Mouse (Mus musculus) heart, postnatal 25 days (tissue): ENCODE measurements around the gene Setd5. TPM values are rescaled to one million over a fixed set of nuclear protein-coding genes. Genes with fewer than 3 reads are reported as not detected.
A peak's percentile ranks its signal among the peaks of the same experiment; 100 is the strongest.

Source experiments
- DNase-seq: peaks from one replicate; pipeline ENCODE4 v3.0.0; 2022; ENCODE audit warnings: low spot score
- intact Hi-C: fragments of 180-260 bp; cut with DNase I; formaldehyde crosslinking; loops from one replicate; pipeline ENCODE4 v1.15.1; 2025
- total RNA-seq, 2 experiments: library from RNA; stranded (reverse); gene quantifications; 2 replicates each; pipeline ENCODE4 v1.2.3; 2021

Setd5 gene
- total RNA-seq, 2 experiments from 2014 or later: 34.4 to 41.1 TPM

- intact Hi-C loops: loop anchor here (2.0 kb wide), 1 partner anchor 64 kb away; no protein-coding TSS in a partner anchor
- no peak for DNase-seq
Measured at GRCm38 (mm10) chr6:113102541-113102940, 25.4 kb downstream of the Setd5 start.

- intact Hi-C loops: loop anchor here (2.0 kb wide), 2 partner anchors 57 to 65 kb away; partner anchors contain the start of gene Thumpd3
- DNase-seq: no peak
Measured at GRCm38 (mm10) chr6:113103765-113104164, 26.6 kb downstream of the Setd5 start.

- no peak for DNase-seq
- intact Hi-C loops: loop anchor here (5.0 kb wide), 1 partner anchor 37 kb away; no protein-coding TSS in a partner anchor
Measured at GRCm38 (mm10) chr6:113109378-113109777, 32.2 kb downstream of the Setd5 start.

- no peak for DNase-seq
- intact Hi-C loops: loop anchor here (5.0 kb wide), 1 partner anchor 38 kb away; no protein-coding TSS in a partner anchor
Measured at GRCm38 (mm10) chr6:113109956-113110355, 32.8 kb downstream of the Setd5 start.

GRCm38 (mm10) chr6:113120806-113121205 is 43.6 kb downstream of the Setd5 start:
- DNase-seq: no peak

GRCm38 (mm10) chr6:113133360-113133759 is 56.2 kb downstream of the Setd5 start:
- no peak for DNase-seq
- intact Hi-C loops: no loop called here

More at GRCm38 (mm10) chr6:113120806-113121205, 43.6 kb downstream of the Setd5 start:
- intact Hi-C loops: no loop called here

- no peak for DNase-seq
- intact Hi-C loops: no loop called here
Measured at GRCm38 (mm10) chr6:113141389-113142094, 64.4 kb downstream of the Setd5 start.

- intact Hi-C loops: no loop called here
- DNase-seq: no peak
Measured at GRCm38 (mm10) chr6:113144764-113145163, 67.6 kb downstream of the Setd5 start.

- no peak for DNase-seq
- intact Hi-C loops: no loop called here
Measured at GRCm38 (mm10) chr6:113145249-113145648, 68.1 kb downstream of the Setd5 start.

GRCm38 (mm10) chr6:113154071-113154470 is 76.9 kb downstream of the Setd5 start:
- intact Hi-C loops: no loop called here
- DNase-seq: no peak

- DNase-seq: no peak
- intact Hi-C loops: no loop called here
Measured at GRCm38 (mm10) chr6:113154886-113155285, 77.7 kb downstream of the Setd5 start.

GRCm38 (mm10) chr6:113156064-113156463 is 78.9 kb downstream of the Setd5 start:
- intact Hi-C loops: no loop called here
- DNase-seq: no peak

- intact Hi-C loops: no loop called here
- DNase-seq: no peak
Measured at GRCm38 (mm10) chr6:113160106-113160505, 82.9 kb downstream of the Setd5 start.

- intact Hi-C loops: no loop called here
- DNase-seq: no peak
Measured at GRCm38 (mm10) chr6:113161982-113162381, 84.8 kb downstream of the Setd5 start.

- no peak for DNase-seq
- intact Hi-C loops: no loop called here
Measured at GRCm38 (mm10) chr6:113163513-113163912, 86.3 kb downstream of the Setd5 start.

- peak; percentile 43 for DNase-seq
- intact Hi-C loops: no loop called here
Measured at GRCm38 (mm10) chr6:113166661-113167251, 89.6 kb downstream of the Setd5 start.

GRCm38 (mm10) chr6:113168316-113168975 is 91.3 kb downstream of the Setd5 start:
- DNase-seq: no peak
- intact Hi-C loops: no loop called here

- intact Hi-C loops: loop anchor here (5.0 kb wide), 3 partner anchors 67 to 297 kb away; partner anchors contain the start of gene Mtmr14
- DNase-seq: no peak
Measured at GRCm38 (mm10) chr6:113169852-113170251, 92.7 kb downstream of the Setd5 start.

GRCm38 (mm10) chr6:113170651-113171050 is 93.5 kb downstream of the Setd5 start:
- no peak for DNase-seq
- intact Hi-C loops: loop anchor here (5.0 kb wide), 3 partner anchors 67 to 297 kb away; partner anchors contain the start of gene Mtmr14

GRCm38 (mm10) chr6:113172011-113172410 is 94.8 kb downstream of the Setd5 start:
- no peak for DNase-seq
- intact Hi-C loops: loop anchor here (5.0 kb wide), 3 partner anchors 65 to 295 kb away; partner anchors contain the start of gene Mtmr14
